Mouse (Mus musculus): ENCODE data around the gene Dnase2a.
A peak's percentile ranks its signal among the peaks of the same experiment; 100 is the strongest.
"Not testable (repeated sequence)": the region's sequence is repeated elsewhere in the genome, so short reads cannot be mapped to it uniquely, and the experiment has no call there.

The Dnase2a gene

DNA sequence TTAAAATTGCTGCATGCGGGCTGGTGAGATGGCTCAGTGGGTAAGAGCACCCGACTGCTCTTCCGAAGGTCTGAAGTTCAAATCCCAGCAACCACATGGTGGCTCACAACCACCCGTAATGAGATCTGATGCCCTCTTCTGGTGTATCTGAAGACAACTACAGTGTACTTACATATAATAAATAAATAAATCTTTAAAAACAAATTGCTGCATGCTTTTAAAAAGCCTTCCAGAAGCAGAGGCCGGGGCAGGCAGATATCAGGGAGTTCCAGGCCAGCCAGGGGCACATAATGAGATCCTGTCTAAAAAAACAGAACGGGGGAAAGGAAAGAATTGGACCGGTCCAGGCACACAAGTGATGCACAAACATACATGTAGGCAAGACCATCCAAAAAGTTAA lies 381 bp upstream of the Dnase2a start:
- DNase-seq (ENCODE audit: low read depth), result not testable (repeated sequence)

DNA sequence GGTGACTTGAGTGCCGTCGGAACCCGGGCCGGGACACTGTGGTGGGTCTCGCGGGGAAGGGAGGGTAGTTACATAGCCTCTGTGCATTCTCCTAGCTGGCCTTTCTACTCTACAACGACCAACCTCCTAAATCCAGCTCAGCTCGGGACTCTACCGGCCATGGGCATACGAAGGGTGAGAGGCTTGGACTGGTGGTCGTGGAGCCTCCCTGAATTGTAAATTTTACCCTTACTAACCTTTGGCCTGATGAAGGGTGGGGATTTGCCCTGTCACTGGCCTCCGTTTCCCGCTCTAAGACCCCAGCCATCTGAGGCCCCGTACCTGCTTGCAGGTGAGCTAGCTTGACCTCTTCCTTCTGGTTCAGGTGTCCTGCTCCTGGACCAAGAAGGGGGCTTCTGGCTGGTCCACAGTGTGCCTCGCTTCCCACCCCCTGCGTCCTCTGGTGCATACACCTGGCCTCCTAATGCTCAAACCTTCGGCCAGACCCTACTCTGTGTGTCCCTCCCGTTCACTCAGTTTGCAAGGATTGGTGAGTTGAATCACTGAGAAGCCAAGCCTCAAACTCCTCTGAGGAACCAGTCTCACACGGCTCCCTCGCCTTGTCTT lies 905 bp downstream of the Dnase2a start:
- DNase-seq (ENCODE audit: low read depth), result no peak

DNA sequence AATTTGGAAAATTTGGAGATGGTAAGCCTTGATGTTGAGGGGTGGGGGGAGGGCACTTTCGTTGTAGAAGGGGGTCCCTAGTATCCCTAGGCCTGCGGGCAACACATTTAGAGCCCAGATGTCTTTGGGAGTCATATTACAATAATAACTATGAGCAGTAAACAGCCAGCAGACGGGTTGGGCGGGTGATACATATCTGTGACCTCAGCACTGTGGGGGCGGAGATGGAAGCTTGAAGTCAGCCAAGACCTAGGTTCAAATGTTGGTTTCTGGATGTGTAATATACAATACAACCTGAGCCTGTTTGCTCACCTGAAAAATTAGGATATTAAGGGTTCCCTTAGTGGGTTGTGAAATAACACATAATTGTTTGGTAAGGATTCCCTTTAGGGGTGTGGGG lies 1.6 kb downstream of the Dnase2a start:
- peak; percentile 64 for DNase-seq (ENCODE audit: low read depth)

DNA sequence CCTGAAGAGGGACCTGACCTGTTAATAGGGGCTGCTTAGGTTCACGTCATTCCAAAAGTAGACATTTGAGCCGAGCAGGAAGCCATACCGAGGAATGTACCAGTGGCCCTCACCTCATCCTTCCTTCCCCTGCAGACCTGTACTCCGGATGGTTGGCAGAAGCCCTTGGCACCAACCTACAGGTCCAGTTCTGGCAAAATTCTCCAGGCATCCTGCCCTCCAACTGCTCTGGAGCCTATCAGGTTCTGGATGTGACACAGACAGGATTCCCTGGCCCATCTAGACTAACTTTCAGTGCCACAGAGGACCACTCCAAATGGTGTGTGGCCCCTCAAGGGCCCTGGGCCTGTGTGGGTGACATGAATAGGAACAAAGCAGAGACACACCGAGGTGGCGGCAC lies 2.2 kb downstream of the Dnase2a start:
- no peak for DNase-seq (ENCODE audit: low read depth)

DNA sequence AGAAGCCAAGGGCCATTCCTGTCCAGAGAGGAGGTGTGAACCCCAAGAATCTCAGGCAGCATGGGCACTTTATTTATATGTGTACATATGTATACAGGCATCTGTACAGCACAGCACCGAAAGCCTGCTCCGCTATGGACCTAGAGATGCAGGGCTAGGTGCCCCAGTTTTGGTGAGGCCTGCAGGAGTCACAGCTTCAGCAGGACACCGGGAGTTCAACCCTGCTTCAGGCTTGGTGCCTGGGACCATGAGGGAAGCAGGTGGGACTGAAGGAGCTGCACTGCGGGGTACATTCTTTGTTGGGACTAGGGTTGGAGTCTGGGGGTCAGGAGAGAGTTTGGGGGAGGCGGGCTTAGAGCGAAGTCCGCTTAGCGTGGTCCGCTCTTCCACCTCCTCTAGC lies 3.5 kb downstream of the Dnase2a start:
- DNase-seq (ENCODE audit: low read depth), result no peak

DNA sequence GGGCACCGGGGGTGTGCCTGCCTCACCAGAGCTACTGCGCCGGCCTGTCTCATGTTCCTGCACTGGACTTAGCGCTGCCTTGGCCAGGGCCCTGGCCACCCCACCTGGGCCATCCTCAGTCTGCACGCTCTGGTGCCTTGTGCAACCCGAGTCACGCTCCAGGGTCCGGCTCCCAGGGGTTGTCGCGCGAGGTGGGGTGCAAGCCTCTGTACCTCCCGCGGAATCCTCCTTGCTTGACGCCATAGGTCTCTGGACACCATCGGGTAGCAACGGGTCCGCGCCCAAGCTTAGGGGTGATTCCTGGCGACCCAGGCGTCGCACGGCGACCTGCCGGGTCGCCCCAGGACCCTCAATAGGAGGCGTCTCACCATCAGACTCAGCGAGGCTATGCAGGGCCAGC lies 4.0 kb downstream of the Dnase2a start:
- DNase-seq (ENCODE audit: low read depth), result no peak

DNA sequence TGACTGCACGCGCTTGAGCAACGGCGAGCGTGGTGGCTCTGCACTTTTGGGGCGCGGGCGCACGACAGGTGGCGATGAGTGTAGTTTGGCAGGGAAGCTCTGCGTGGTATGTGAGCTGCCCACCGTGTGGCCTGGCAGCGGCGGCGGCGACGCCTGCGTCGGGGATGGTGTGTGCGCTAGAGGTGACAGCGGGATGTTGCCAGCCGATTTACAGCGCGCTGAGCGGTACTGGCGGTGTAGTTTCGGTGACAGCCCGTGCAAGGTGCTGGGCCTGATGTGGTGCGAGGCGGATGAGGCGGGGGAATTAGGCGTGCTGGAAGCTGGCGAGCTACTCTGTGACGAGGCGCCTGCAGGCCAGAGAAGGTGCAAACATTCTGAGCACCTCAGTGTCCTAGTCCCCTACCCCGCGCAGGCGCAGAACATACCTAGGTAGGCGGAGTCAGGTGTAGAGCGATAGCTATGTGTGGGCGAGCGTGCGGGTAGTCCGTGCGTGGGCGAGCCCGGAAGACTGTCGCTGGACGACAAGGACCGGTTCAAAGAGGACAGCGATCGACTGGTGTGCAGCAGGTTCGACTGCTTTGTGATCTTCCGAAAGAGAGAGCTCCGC lies 4.6 kb downstream of the Dnase2a start:
- peak; percentile 96 for DNase-seq (ENCODE audit: low read depth)

DNA sequence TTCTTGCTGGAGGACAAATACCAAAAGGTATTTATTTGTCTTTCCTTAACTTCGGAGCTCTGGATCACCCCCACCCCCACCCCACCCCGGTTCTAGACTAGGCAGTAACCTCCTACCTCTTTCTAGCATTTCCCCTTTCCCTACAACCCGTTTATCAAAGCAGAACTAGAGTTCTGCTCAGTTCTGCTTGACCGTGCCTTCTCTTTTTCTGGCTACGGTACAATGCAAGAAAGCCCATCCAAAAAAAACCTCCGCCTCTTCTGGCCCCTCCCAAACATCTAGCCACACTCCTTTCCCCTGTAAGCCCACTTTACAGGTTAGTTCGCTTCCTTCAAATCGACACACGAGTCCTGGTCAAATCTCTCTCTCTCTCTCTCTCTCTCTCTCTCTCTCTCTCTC lies 5.1 kb downstream of the Dnase2a start:
- no peak for DNase-seq (ENCODE audit: low read depth)

DNA sequence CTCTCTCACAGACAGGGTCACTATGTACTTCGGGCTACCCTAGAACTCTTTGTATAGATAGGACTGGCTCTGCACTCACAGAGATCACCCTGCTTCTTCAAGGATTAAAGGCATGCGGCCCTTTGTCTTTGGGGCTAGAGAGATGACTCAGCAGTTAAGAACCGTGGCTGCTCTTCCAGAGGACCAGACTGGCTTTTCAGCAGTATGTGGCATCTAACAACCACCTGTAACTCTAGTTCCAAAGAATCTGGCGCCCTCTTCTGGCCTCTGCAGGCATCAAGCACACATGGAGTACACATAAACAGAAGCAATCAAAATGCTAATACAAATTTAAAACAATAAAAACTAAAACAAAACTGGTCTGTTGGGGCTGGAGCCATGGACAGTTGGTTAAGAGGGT lies 5.6 kb downstream of the Dnase2a start:
- peak; percentile 87 for DNase-seq (ENCODE audit: low read depth)

DNA sequence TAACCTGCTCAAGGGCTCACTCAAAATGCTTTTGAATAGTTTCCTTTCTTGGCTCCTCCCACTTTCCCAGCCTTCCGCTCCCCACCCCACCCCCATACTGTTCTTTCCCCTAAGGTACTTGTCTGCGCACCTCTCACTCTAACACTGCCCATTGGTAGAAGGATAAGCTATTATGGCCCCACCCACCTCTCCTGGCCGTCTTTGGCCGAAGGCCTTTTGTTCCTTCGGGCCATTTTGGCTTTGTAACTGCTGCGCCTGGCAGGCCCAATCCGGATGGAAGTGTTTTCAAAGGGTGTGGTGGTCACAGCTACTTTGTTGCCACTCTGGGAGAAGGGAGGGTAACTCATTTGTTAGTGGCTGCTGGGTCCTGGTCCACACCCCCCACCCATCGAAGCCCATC lies 6.9 kb downstream of the Dnase2a start:
- DNase-seq (ENCODE audit: low read depth), result no peak

DNA sequence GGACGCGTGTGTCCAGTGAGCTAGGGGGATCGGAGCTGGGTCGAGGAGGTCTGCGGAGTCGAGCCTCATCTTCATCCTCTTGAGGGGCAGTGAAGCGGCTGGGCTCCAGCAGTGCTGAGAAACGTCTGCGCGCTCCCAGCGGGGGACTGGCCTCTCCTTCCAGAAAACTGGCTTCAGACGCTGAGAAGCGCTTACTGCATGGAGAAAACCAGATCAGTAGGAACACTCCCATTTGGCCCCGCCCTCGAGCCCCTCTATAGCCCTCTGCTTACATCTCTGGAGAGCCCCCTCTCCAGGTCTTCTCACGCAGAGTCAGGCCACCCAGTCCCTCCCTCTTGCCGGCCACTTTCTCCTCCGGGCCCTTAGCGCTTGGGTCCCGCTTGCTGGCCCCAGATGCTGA lies 9.4 kb downstream of the Dnase2a start:
- no peak for DNase-seq (ENCODE audit: low read depth)

DNA sequence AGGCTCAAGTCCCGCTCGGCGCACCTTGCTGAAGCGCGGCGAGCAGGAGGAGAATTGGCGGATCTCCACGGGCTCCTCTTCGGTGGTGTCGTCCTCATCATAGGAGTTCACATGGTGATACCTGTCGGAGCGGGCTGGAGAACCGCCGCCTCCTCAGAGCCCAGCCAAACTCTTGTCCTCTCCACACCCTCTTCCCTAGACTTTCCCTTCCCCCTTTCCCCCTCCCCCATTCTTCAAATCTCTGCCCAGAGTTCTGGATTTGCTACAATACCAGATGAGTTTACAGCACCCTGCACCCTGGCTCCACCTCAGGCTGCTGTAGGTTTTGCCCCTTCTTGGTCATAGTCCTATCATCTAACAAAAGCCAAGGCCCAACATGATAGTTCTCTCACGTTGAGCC lies 10.3 kb downstream of the Dnase2a start:
- no peak for DNase-seq (ENCODE audit: low read depth)

DNA sequence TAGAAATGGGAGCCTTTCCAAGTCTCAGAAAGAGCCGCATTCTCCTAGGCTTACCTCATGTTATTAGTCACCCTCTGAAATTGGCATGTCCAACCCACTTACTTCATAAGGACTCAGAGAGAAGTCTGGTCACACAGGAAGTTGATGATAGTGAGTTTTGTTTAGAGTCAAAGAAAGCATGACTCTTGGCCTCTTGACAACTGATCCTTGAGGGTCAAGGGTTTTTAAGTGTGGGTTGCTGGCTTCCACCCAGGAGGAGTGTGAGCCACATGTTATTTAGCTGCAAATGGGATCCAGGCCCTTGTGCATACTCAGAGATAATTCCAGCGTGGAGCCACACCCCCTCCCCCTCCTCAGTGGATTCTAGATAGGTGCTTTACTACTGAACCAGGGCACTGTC lies 13.2 kb downstream of the Dnase2a start:
- DNase-seq (ENCODE audit: low read depth), result no peak

DNA sequence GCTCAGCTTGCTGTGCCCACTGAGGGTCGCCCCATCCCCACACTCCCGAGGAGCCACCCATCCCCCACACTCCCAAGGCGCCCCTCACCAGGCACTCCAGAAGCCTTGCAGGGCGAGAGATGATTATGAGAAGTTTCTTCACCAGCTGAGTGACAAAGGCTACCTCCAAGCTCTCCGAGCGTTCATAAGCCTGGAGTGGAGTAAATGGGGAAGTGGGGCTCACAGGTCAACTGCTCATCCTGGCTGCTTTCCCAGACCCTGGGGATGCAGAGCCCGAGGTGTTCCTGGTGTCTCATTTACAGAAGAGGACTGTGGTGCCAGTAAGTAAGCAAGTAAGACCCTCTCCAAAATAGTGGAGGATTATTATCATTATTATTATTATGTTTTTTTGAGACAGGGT lies 17.2 kb downstream of the Dnase2a start:
- no peak for DNase-seq (ENCODE audit: low read depth)

DNA sequence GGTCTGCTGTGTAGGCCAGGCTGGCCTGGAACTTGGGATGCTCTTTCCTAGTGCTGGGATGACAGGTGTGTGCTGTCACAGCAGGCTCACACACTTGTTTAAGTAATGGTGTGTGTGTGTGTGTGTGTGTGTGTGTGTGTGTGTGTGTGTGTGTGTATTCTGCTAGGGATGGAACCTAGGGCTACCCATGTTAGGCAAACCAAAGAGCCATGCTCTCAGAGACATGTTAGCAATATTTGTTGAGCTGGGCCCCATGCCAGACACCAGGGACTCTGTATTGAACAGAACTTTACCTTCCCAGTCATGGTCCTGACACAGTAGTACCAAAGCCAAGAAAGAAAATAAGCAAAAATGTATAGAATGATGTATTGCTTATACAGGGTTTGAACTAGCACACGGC lies 19.2 kb downstream of the Dnase2a start:
- no peak for DNase-seq (ENCODE audit: low read depth)

DNA sequence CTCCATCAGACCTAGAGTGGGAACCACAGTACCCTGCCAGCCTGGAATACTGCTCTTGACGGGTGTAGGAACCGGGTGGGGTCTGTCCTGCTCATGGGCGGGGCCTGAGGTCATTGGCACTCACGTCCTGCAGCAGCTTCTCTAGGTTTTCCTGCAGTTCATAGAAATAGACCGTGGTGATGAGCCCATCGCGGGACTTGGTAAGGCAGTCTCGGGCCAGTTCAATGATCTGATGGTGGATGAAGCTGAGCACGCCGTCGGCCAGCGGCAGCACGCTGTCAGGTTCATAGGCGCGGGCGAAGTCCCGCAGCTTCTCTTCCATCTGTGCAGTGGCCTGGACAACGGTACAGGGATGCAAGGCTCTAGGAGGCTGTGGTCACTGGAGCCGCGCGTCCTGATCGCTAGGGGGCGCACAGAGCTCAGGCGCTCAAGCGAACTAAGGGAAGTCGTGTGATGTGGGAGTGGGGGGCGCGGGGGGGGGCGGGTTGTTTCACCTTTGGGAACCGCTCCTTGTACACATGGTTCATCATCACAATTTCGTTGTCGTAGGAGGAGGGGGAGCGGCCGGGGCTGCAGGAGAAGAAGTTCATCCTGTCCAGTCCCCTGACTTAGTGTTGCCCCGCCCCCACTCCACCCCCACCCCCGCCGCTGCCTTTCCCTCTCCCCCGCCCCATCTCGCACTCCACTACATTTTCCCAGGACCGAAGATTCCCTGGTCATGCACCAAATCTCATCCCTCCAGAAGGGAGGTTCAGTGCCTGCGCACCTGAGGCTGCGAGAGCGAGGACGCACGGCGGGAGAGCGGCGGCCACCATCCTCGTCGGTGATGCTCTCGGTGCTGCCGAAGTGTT lies 20.3 kb downstream of the Dnase2a start:
- DNase-seq (ENCODE audit: low read depth), result peak; percentile 81

DNA sequence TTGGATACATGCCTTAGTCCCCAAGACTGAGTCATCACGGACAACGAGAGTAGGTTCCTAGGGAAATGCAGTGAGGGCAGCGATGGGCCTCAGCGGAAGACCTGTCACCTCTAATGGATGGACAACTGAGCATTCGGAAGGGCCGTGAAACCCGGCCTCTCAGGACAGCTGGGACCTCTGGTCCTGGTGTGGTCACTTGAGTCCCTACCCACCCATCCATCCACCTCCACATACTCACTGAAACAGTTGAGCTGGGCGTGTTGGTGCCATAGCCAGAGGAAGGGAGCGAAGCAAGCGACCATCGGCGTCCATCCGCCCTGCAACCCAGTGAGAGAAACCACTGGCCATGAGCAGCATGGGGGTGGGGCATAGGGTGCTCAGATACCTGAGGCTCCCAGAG lies 22.2 kb downstream of the Dnase2a start:
- no peak for DNase-seq (ENCODE audit: low read depth)

DNA sequence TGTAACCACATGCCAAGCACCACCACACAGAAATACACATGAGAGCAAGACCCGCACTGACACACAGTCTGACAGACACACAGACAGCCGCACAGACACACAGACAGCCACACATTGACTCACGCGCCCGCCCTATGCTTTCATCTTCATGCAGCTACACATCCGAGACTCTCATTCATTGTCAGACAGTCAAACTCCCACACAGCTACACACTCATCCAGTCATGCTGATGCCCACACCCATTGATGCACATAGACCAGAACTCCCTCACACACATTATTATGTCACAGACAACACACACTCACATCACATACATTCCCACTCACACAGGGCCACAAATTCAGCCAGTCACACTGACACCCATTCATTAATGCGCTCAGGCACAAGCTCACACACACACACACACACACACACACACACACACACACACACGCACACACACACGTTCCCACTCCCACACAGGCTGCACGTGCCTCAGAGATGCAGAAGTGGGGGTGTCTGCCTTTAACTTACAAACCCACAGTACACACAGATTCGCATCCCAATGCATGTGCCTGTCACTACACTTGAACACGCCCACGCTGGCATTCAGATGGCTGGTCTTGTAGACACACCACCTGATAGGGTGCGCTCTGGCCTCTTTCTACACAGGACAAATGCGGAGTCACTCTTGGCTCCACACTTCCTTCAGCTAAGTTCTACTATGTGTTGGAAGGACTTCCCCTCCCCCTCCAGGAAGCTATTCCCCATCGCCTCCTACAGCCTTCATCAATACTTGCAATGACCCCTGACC lies 25.6 kb downstream of the Dnase2a start:
- DNase-seq (ENCODE audit: low read depth), result peak; percentile 10

DNA sequence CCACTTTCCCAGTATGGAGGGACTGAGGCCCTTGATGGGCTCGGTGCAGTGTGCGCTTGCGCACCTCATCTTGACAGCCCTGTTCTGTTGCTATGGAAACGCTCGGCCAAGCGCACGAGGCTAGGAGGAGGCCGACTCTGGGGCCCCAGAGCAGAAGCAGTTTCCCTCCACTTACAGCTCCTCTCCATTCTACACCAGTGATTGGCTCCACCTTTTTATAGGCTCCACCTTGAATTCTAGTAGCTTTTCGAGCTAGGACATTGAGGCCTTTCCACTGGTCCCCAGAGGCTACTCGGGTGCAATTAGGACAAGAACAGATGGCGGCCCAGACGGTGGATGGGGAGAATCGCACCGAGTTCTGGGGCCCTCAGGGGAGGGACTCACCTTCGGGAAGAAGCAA lies 26.5 kb downstream of the Dnase2a start:
- peak; percentile 48 for DNase-seq (ENCODE audit: low read depth)

DNA sequence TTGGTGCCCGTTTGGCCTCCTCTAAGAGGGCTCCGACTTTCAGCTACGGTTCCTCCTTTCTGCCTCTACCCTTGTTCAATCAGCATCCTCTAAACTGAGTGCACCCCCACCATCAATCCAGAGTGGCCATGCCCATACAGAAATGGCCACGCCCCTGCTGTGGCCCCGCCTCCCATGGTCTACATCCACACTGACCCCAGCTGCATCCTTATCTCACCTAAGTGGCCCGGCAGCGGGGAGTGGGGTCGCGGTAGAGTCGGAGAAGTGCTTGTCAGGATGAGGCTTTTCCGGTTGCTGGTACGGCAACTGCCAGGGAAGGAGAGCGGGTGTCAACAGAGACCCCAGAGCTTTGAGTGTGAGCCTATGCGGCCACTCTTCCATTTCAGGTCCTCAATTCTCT lies 27.1 kb downstream of the Dnase2a start:
- DNase-seq (ENCODE audit: low read depth), result no peak

DNA sequence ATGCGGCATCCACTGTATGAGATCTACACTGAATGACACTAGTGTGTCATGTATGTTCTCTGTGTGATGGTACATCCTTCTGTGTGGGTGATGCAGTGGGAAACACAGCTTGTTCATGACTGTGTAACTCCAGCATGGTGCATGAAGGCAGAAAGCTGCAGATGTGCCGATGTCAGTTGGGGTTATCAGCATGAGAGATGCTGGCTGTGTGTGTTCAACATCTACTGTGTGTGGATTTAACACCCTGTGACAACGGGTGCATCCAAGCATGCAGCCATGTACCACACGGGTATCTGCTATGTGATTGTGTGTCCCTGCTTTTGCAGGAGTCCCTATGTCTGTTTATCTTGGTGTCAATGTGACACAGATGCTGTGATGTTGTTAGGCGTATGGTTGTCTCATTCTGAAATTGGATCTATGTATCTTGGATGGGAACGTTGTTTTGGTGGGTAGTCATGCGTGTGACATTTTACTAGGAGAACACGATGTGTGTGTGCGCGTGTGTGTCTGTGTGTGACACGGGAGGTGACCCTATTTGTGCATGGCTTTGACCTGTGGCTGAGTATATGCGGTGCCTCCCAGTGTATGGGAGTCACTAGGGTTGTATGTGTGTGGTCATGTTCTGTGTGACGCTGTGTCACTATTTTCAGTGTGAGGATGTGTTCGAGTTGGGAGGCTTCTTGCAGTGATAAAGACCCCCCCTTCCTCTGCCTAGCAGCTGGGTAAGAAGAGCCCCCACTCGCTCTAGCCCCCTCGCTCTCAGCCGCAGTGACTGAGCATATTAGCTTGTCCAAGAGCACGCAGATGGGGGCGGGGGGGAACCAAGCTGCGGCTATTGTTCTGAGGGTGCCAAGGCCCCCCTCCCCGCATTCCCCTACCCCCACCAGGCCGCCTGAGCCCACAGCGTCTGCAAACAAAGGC lies 27.9 kb downstream of the Dnase2a start:
- DNase-seq (ENCODE audit: low read depth), result no peak
